ENCODE assay signal across 18 mouse cellular contexts in the genomic region with DNA sequence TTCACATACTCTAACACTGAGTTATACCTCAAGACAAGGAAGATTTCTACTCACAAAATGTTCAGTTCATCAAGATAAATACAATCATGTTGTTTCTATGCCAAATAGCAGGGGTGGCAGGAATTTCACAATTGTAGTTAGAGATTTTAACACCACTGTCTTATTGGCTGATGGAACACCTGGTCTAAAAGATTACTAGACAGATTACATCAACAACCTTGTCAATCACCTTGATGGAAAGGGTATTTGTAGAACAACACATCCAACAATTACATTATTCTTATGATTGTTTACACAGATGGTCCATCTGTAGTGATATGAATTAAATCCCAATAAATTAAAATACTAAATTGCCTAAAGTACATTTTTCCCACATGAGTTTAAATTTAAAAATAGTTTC.
"Had no signal": no experiment of that assay in that cellular context is flagged by ENCODE, and none has a peak within 500 bp of the region (broad histone marks: within the 10 kb centered on the region; RNA-seq: fewer than 3 reads in every experiment).

No protein-coding gene starts in this region.

- H3K36me3 ChIP-seq: midbrain, embryonic 10.5 days; midbrain, embryonic 13.5 days; neural tube, embryonic 13.5 days; neural tube, embryonic 15.5 days had no signal

- H3K27me3 ChIP-seq: midbrain, embryonic 13.5 days; neural tube, embryonic 13.5 days; neural tube, embryonic 15.5 days had no signal

- H3K9me3 ChIP-seq: midbrain, embryonic 10.5 days; midbrain, embryonic 13.5 days; neural tube, embryonic 13.5 days; neural tube, embryonic 15.5 days had no signal

- ATAC-seq: midbrain, embryonic 13.5 days; midbrain, embryonic 16.5 days had no signal

- H3K4me2 ChIP-seq: lung, embryonic 14.5 days; midbrain, embryonic 13.5 days; neural tube, embryonic 13.5 days; neural tube, embryonic 15.5 days had no signal

- H3K27ac ChIP-seq: midbrain, embryonic 10.5 days; midbrain, embryonic 13.5 days; neural tube, embryonic 13.5 days; neural tube, embryonic 15.5 days had no signal

- H3K4me3 ChIP-seq: midbrain, embryonic 10.5 days; midbrain, embryonic 13.5 days; myocyte; neural tube, embryonic 13.5 days; neural tube, embryonic 15.5 days had no signal

- H3K4me1 ChIP-seq: midbrain, embryonic 13.5 days; neural tube, embryonic 13.5 days; neural tube, embryonic 15.5 days had no signal

- H3K9ac ChIP-seq: lung, embryonic 14.5 days; midbrain, embryonic 13.5 days; neural tube, embryonic 13.5 days; neural tube, embryonic 15.5 days had no signal

- DNase-seq: lung, adult 18-20 months; lung, embryonic 14.5 days; lung, postnatal 10 days; lung, postnatal 4 days; retina, postnatal 1 day; right cerebral cortex, adult 18-20 months; right cerebral cortex, postnatal 25 days; right cerebral cortex, postnatal 4 days; spleen, adult 18-20 months; thymus, adult 18-20 months; thymus, postnatal 14 days; thymus, postnatal 36 days had no signal
